Mouse (Mus musculus) lung, adult 18-20 months (tissue): ENCODE results near the gene Tlx2.

Source experiments
- DNase-seq, 2 experiments: peaks; one replicate each; pipeline ENCODE4 v3.0.0; 2022; ENCODE audit warnings: mixed read lengths in 2 of 2

Gene Tlx2

DNA sequence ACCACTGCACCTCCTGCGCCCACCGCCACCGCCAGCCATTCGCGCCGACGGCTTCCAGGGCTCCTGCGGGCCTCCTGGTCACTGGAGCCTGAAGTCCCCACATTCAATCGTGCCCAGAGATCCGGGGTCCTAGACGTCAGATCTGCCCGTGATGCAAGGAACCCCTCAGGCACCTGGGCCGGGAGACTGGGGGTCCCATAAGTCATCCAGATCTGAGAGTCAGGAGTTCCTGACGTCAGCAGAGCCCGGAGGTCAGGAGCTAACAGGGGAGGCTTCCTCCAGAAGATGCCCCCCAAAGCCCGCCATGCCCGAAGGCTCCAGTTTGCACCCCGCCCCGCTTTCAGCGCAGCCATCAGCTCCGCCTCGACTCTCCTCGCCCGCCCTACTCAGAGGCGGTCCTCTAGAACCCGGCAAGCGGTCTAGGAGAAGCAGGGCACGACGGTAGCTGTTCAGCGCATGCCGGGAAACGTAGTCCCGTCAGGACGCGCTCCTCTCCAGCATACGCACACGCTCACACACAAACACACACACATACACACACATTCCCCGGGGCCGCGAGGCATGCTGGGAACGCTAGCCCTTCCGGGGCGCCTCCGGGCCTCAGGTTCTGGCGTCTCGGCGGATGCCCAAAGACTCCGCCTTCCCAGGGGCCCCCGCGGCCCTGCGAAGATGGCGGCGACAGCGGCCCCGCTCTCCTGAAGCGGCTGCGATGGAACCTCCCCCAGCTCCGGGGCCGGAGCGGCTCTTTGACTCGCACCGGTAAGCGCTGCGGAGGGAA lies 15.8 kb downstream of the Tlx2 start, which contains the start of gene Aup1:
Gene Aup1 (plus strand): TSS at position 448 of the 778 bp plus-strand sequence.
- DNase-seq, result peak; percentile 98

DNA sequence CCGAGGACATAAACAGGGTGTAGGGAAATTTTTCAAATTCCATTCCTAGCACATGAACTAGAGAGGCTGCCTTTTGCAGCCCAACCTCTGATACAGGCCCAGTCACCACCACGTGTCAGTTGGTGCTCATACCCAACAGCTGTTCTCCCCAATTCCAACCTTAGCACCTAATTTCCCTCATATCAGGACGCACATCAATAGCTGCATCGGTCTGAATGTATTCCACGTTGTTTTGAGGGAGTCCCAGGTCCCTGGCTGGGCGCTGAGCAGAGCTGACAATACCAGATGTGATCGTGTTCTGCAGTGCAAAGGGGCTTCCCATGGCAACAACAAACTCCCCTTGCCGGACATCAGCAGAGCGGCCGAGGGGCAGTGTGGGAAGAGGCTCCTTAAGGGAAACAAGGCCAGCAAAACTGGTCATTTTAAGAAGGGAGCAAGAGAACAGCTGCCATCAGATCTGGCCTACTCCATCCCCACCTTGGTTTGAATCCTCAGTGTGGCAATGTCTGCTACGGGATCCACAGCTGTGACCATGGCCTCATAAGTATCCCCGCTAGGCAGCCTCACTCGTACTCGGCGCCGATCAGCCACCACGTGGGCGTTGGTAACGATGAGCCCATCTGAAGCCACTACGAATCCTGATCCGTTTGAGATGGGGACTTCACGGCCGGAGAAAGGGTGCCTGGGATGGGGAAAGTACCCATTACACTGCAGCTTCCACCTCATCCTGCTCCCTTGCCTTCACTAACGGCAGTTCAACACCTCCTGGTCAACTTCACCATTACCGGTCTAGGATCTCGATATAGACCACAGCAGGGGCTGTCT lies 16.7 kb downstream of the Tlx2 start:
- DNase-seq, result peak in 1 of 2 experiments; percentile 37

DNA sequence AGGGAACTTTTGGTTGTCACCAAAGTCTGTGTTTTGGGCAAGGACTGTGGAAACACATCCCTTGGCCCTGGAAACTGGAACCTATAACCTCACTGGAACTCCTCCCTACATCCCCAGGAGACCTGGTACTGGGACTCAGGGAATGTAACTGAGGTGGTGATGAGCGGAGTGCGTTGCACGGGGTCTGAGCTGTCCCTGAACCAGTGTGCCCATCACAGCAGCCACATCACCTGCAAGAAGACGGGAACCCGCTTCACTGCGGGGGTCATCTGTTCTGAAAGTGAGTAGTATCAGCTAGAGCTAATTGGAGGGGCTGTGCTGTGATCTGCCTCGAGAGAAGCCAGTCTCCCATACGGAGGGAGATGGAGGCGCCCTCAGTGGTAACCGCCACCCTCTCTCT lies 20.7 kb downstream of the Tlx2 start:
- DNase-seq, result peak in 1 of 2 experiments; percentile 2

DNA sequence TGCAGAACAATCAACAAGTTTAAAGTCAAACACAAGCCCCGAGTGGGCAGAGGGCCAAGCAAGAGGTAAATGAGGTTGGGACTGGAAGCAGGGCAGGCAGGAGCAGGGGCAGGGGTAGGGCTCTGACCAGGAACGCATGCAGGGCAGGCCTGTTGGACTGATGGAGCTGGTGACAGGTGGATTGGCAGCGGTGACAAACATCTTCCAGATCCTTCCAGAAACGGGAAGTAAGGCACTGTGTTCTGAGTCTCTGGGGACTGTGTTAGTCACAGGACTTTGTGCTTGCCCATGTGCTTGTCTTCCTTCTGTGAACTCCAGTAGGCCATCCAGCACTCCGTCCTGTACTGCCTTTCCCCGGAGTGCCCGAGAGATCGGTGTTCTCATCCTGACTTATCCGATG lies 25.4 kb downstream of the Tlx2 start:
- peak in 1 of 2 experiments; percentile 24 for DNase-seq

DNA sequence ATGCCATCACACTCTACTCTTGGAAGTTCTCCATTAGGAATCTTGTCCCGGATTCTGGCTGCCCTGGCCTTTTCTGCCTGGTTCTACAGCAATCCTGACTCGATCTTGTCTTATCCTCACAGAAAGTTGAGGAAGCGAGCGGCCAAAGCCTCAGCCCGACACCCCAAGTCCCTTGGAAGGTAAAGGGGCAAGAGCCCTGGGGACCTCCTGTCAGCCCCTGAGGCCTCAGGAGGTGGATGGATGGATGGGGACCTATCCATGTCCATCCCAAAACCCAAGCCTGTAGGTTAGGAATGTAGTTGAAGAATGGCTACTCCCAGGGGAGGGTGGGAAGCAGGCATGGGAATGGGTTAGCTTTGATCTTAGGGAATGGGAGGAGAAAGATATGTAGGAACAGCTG lies 26.1 kb downstream of the Tlx2 start:
- no peak for DNase-seq

DNA sequence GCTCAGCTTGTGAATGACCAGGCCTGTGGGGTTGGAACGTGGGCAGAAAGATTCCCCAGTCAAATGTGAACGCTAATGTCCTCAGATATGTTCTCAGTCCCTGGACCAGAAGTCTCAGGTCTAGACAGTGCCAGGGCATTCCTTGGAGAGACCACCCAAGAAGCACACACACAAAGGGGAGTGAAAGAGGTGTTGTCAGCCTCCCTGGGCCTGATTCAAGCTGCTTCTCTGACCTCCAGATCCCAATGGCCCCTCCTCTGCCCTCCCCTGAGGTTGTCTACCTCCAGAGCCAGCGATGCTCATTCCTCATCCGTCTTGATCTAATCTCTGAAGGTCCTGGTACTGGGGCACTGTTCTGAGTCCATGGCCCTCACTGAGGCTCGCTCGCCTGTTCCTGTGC lies 26.5 kb downstream of the Tlx2 start:
- DNase-seq, result no peak

DNA sequence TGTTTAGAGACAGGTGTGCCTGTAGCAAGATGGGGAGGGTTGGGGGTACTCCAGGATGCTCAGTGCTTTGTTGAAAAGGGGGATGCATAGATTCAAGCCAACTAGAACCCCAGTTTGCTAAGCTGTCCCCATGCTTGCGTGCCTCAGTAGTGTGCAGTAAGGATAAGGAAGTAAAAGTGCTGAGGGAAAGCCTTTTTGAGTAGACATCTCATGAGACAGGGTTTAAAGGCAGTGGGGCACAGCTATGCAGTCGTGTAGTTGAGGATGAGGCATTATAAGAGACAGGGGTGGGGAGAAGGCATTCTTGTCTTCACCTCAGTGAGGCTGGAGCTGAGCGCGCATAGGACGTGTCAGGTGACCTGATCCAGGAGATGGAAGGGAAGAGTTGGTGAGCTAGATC lies 29.5 kb downstream of the Tlx2 start:
- no peak for DNase-seq

DNA sequence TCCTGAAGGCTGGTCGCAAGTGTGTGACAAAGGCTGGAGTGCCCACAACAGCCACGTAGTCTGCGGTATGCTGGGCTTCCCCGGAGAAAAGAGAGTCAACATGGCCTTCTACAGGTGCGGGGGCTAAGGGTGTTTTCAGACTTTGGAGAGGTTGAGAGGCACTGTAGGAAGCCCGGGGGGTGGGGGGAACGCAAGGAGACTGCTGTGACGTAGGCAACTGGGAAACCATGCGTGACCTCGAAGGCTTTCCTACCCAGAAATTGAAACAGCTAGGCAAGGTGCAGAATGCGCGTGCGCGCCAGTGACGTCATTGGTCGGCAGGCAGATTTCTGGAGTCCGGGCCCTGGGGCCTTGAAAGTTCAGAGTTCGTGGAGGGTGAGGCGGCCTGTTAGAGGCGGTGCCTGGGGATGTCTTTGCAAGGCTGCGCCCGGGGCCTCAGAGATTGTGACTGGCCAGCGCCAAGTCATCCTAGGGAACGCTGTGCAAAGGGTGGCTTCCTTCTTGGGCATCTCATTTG lies 31.5 kb downstream of the Tlx2 start:
- peak; percentile 95 to 97 for DNase-seq

DNA sequence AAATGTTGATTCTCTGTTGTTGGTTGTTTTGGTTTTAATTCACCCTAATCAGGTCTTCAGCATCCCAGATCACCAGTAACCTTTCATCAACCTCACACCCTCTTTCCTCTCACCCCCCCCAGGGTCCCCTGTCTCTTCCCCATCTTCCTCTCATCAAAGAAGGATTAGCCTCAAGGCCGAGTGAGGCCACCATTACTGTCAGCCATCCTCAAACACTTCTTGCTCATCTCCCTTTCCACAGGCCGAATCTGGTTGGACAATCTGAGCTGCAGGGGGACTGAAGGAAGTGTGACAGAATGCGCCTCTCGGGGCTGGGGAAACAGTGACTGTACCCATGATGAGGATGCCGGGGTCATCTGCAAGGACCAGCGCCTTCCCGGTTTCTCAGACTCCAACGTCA lies 32.9 kb downstream of the Tlx2 start:
- no peak for DNase-seq

DNA sequence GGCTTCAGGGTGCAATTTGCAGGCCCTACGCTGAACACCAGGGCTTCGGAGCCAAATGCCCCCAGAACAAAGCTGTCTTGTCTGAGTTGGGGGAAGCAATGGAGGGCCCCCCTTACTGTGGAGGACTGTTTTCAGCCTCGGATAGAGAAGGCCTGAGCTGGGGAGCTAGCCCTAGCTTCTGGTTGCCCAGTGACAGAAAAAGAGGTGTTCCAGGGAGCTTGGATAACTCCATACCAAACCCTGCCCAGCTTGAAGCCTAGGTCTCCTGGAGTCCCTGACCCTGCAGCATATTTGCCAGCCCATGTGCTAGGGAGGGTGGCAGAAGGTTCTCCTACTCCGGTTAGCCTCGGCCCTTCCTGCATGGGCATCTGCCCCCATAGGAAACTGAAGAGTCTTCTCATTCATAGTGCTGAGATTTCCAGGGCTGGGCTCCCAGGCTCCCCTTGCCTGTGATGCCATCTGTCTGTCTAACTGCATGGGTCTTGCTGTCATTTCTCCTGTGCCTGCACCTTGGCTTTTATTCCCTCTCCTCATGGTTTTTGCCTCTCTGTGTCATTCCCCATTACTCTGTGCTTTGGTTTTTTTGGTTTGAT lies 35.5 kb downstream of the Tlx2 start:
- DNase-seq, result no peak

DNA sequence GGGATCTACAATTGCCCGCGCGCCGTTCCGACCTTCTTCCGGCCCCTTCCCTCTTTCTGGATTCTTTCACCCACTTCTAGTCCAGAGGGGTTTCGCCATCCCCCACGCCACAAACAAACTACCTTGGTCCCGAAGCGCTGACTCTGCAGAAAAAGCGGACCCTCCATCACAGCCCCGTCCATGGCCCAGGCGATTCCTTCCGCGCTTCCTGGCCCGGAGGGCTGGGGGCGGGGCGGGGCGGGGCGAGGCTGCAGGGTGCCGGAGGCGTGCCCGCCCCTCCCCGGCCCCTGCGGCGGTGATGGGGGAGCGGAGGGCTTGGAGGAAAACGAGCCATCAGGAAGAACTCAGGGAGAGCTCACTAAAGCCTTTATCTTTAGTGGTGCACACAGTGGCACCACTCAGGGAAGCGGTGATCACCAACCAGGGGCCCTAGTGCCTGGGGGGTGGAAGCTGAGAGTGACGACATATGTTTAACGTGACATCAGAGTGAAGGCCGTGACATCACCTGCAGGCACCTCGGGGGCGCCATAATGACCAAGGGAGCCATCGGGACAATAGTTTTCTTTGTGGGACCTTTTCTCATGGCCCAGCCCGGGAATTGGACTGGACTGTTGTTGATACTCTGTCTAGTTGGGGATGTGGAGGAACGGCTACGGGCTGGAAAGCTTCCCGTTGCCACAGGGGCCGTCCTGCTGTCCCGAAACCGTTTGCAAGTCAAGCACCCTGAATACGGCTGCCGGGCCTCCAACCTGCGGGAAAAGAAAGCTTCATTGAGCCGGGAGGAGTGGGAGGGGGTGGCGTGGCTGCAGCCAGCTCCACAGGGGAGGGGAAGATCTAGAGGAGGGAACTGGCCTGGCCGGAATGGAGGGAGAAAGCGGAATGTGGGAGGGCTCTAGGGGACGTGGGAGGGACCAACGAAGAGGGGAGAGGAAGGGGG lies 36.6 kb downstream of the Tlx2 start, which contains the start of the genes Dok1 and Loxl3:
Gene Dok1 (minus strand): TSS at position 223 of the 937 bp plus-strand sequence.
Gene Loxl3 (plus strand): TSS at position 925 of the 937 bp plus-strand sequence.
- DNase-seq, result peak; percentile 78 to 79

DNA sequence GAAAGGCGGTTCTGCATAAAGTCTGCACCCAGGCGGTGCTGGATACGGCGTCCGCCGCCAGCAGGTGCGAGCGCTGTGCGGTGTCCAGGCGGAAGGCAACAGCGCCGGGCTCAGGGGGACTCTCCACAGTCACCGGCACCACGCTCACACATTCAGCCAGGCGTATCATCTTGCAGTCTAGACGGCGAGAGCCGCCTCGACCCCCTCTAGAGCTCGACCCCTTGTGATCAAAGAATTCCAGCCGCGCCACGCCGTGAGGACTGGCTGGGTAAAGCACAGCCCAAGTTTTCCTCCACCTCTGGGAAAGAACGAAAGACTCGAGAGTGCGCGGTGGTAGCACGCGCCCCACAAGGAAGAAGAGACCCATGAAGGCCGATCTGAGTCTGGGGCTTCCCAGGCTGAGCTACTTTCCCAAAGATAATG lies 37.3 kb downstream of the Tlx2 start:
- DNase-seq, result peak; percentile 50

DNA sequence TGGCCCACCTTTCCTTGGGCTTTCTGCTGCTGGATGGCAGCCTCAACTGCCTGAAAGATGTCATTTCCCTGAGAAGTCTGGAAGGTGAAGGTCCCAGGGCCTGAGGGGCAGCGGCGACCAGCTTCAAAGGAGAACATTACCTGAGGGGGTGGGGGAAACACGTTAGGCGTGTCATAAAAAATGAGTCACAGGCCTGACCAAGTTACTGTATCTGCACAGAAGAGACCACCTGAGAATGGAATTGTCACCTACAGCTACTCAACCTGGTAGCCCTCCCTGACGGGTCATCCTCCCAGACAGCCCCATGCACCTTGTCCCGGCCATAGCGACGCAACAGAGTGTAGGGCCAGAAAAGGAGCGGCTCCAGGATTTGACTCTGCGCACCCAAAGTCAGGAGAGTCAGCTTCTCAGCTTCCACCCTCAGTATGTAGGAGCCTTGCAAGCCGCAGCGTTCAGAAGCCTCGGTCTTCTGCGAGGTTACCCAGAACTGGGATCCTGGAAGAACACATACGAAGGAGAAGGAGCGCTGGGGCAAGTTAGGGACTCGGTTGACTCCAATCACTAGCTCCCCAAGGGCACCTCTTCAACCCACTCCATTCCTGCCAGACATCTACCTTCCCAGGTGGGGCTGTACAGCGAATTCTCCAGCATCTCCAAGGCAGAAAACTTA lies 38.0 kb downstream of the Tlx2 start:
- DNase-seq, result no peak

DNA sequence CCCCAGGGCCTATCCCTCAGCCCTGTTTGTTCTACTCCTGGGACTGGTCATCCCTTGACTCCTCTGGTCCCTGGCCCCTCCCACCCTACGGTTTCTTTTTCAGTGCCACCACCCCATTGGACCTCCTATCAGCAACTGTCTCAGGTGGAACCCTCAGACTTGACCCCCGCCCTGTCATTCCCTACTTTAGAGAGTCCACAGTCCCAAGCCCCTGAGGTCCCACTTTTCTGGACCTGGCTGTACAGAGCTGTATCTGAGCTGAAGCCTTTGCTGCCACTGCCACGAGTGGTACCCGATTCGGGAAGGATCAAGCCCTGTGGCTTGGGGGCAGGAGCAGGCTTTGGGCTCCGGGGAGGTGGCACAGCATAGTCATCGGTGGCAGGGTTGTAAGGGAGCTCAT lies 39.0 kb downstream of the Tlx2 start:
- no peak for DNase-seq

DNA sequence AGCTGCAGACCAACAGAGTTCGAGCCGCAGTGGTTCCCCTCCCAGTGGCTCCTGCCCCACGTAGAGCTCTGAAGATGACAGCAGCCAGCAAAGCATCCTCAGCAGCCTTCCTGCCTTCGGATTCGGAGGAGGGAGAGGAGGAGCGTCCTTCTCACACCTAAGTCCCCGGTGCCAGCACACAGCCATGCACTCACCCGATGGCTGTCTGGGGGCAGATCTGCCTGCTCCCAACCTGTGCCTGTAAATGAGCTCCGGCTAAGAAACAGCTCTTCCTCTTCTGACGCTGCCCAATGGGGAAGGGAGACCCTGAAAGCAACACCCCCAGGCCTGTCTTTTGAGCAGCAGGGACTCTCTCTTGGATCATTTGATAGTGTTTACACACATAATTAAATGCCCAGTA lies 40.3 kb downstream of the Tlx2 start:
- DNase-seq, result no peak

DNA sequence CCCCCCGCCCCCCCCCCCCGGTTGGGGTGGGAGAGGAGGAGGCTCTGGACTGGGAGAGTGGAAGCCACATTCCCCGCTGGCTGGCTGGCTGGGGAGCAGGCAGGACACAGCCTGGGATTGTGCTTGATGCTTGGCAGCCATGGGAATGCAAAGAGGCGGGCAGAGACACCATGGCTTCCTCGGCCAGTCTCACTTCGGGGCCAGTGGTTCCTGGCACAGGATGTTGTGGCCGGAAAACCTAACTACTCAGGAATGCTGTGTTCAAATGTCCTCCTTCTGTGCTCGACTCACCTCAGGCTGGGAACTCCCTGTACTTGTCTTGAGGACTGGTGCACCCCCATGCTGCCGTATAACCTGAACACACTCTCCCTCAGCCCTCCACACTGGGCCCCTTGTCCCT lies 42.4 kb downstream of the Tlx2 start:
- DNase-seq, result peak in 1 of 2 experiments; percentile 37

DNA sequence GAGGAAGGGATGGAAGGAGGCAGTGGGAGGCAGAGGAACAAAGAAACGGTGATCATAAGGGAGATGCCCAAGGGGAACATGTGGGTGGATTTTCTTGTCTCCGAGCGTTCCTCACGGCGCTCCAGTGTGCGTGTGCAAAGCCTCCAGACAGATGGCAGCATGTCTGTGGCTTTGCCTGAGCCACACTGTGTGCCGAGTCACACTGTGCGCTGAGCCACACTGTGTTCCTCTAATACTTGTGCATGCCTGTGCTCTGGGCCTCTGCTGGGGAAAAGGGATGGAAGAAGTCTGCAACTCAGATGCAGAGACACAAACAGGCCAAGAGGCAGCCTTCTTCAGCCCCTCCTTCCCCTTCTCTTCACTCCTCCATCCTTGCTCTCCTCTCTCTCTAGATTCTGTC lies 42.8 kb downstream of the Tlx2 start:
- DNase-seq, result no peak

DNA sequence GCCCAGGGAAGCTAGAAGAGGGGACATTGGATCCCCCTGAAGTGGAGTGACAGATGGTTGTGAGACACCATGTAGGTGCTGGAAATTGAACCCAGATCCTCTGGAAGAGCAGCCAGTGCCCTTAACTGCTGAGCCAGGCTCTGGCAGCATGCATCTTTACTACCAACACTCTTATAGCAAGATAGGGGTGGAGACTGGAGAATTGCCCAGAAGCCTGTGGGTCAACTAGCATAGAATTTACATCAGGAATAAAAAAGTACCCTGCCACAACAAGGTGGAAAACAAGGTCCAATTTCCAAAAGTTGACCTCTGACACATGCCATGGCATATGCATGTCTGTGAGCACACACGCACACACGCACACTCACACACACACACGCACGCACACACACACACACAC lies 44.9 kb downstream of the Tlx2 start:
- no peak for DNase-seq

DNA sequence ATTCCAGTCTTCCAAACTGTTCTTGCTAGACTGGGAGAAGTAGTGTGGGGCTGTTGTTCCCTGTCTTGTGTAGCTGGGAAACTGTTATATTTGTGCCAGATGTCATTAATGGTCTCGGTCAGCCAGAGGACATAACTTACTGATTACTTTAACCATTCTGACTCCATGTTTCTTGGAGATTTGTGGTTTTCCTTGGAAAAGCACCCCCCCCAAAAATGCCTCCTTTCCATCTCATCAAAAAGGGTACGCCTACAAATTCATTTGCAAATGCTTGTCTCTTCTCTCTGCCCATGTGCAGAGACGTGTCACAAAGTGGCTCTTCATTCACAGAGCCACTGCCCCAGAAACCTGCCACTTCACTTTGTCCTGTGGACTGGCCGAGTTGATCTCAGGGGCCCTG lies 45.7 kb downstream of the Tlx2 start:
- DNase-seq, result no peak

DNA sequence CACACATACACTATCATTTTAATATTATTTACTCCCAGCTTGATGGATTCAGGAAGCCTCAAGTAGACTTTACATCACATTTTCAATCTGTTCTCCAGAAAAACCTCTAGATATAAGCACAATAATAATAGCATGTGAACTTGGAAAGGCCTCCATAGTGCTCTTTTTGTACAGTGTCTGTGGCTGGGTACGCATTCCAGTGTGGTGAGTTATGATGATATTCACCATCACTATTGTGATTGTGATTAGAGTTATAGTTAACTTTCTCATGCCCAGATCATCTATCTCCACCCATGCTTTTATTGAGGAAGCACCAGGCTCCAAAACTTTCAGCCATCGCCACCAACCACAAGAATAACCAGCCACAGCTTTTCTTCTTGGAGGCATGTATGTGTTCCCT lies 46.3 kb downstream of the Tlx2 start:
- no peak for DNase-seq

DNA sequence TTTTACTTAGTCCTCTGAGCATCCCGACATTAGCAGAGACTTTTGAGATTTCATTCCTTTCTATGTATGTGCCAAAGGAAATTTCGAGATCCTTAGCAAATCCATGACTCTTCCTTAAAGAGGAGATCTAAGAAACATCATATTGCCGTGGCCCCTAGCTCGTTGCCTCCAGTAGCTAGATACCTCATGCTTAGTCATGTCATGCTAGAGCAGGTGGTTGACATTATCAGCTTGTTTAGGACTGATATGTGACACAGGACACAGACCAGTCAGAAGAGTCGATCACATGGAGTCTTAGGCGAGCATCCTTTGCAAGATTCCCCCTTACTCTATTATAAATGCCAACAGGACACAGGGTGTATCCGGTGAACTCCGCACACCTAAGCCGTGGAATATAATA lies 47.1 kb downstream of the Tlx2 start:
- DNase-seq, result no peak
